Mouse (Mus musculus) myocyte (in vitro differentiated cells): ENCODE data around the gene 4933430I17Rik. TPM values are rescaled to one million over a fixed set of nuclear protein-coding genes. Genes with fewer than 3 reads are reported as not detected.
A peak's percentile ranks its signal among the peaks of the same experiment; 100 is the strongest.

Source experiments
- H3K27me3 ChIP-seq: one replicate; pipeline ENCODE4 v1.6.1; 2011; ENCODE audit not compliant: control insufficient read depth, insufficient read depth, insufficient read length
- H3K36me3 ChIP-seq: one replicate; pipeline ENCODE4 v1.6.1; 2011; ENCODE audit not compliant: control insufficient read depth, insufficient read depth
- H3K4me2 ChIP-seq: one replicate; pipeline ENCODE4 v1.6.1; 2011; ENCODE audit warnings: low read depth, control low read depth
- H3K4me3 ChIP-seq: one replicate; pipeline ENCODE4 v1.5.1; 2011; ENCODE audit warnings: mild to moderate bottlenecking, control low read depth, moderate library complexity
- H3K79me2 ChIP-seq: one replicate; pipeline ENCODE4 v1.6.1; 2011; ENCODE audit not compliant: control insufficient read depth, insufficient read depth
- H3ac ChIP-seq: one replicate; pipeline ENCODE4 v1.6.1; 2011; ENCODE audit not compliant: control insufficient read depth, insufficient read length
- CEBPB ChIP-seq: IDR thresholded peaks from 2 replicates; pipeline ENCODE4 v1.6.1; 2011; ENCODE audit warnings: mild to moderate bottlenecking, moderate library complexity; ENCODE audit not compliant: poor library complexity, insufficient read depth, severe bottlenecking
- E2F4 ChIP-seq: IDR thresholded peaks from one replicate; pipeline ENCODE4 v1.6.1; 2011; ENCODE audit warnings: mild to moderate bottlenecking, control low read depth, moderate library complexity; ENCODE audit not compliant: insufficient read depth
- MAX ChIP-seq: IDR thresholded peaks from one replicate; pipeline ENCODE4 v1.6.1; 2011; ENCODE audit warnings: low read depth, mild to moderate bottlenecking, control low read depth
- MYOD1 ChIP-seq, 3 experiments: IDR thresholded peaks; one replicate each; pipeline ENCODE4 v1.6.1; 2011; ENCODE audit warnings: control low read depth in 2 of 3, low read depth in 2 of 3, mild to moderate bottlenecking in 2 of 3, moderate library complexity in 1 of 3; ENCODE audit not compliant: insufficient read length in 2 of 3, control insufficient read depth in 1 of 3
- MYOG ChIP-seq, 3 experiments: IDR thresholded peaks; one replicate each; pipeline ENCODE4 v1.6.1; 2011; ENCODE audit warnings: control low read depth in 2 of 3, low read depth in 2 of 3, mild to moderate bottlenecking in 2 of 3; ENCODE audit not compliant: insufficient read length in 2 of 3, control insufficient read depth in 1 of 3, insufficient read depth in 1 of 3
- POLR2A ChIP-seq: IDR thresholded peaks from one replicate; pipeline ENCODE4 v1.6.1; 2011; ENCODE audit warnings: low read depth, mild to moderate bottlenecking, control low read depth, moderate library complexity; ENCODE audit not compliant: insufficient read length
- POLR2AphosphoS2 ChIP-seq: IDR thresholded peaks from one replicate; pipeline ENCODE4 v1.6.1; 2011; ENCODE audit warnings: low read depth, control low read depth; ENCODE audit not compliant: insufficient read length
- REST ChIP-seq: IDR thresholded peaks from one replicate; pipeline ENCODE4 v1.6.1; 2011; ENCODE audit warnings: mild to moderate bottlenecking, control low read depth, moderate library complexity; ENCODE audit not compliant: insufficient read depth, insufficient read length
- SRF ChIP-seq: IDR thresholded peaks from one replicate; pipeline ENCODE4 v1.6.1; 2011; ENCODE audit warnings: low read depth; ENCODE audit not compliant: control insufficient read depth, insufficient read length
- TCF12 ChIP-seq: IDR thresholded peaks from one replicate; pipeline ENCODE4 v1.6.1; 2011; ENCODE audit warnings: mild to moderate bottlenecking, control low read depth; ENCODE audit not compliant: poor library complexity, insufficient read depth, severe bottlenecking
- TCF3 ChIP-seq: IDR thresholded peaks from one replicate; pipeline ENCODE4 v1.6.1; 2011; ENCODE audit warnings: low read depth, control low read depth; ENCODE audit not compliant: insufficient read length
- USF1 ChIP-seq: IDR thresholded peaks from one replicate; pipeline ENCODE4 v1.6.1; 2011; ENCODE audit warnings: low read depth, mild to moderate bottlenecking, control low read depth, moderate library complexity
- polyA plus RNA-seq: library from polyadenylated mRNA; unstranded; fragments of >200 nt; fragmentation: generic; extraction: Trizol; gene quantifications from one replicate; pipeline ENCODE4 v1.2.1, GENCODE M21; 2012; ENCODE audit warnings: missing spikeins

The 4933430I17Rik gene
- polyA plus RNA-seq, 1 experiment = 0.08 TPM

GRCm38 (mm10) chr4:62502969-62503368 is 22.2 kb upstream of the 4933430I17Rik start:
- H3K36me3 ChIP-seq = peaks cover 6% of the 10 kb centered on the region
- no peak overlapping the region for H3ac ChIP-seq
- peak overlapping the region; percentile 43 for H3K4me3 ChIP-seq
- TF ChIP-seq REST = no peak
- H3K27me3 ChIP-seq = no peaks in the 10 kb centered on the region
- peak overlapping the region; percentile 74 for H3K4me2 ChIP-seq
- no peaks in the 10 kb centered on the region for H3K79me2 ChIP-seq

- no peaks in the 10 kb centered on the region for H3K79me2 ChIP-seq
- no peak for TF ChIP-seq CEBPB
- TF ChIP-seq MYOG (IDR thresholded peaks at IDR 0.05; ENCODE audit: control insufficient read depth in 1 of 3, insufficient read depth in 1 of 3, insufficient read length in 2 of 3, low read depth in 2 of 3) = no peak
- no peak for TF ChIP-seq POLR2AphosphoS2
- no peak for TF ChIP-seq TCF3
- TF ChIP-seq TCF12 = no peak
- no peak for TF ChIP-seq E2F4
- no peak for TF ChIP-seq USF1
- no peak for TF ChIP-seq SRF
- TF ChIP-seq MYOD1 (IDR thresholded peaks at IDR 0.05; ENCODE audit: control insufficient read depth in 1 of 3, insufficient read length in 2 of 3, low read depth in 2 of 3) = no peak
- no peak for TF ChIP-seq MAX
- TF ChIP-seq REST = no peak
- TF ChIP-seq POLR2A = no peak
- H3K36me3 ChIP-seq = peaks cover 11% of the 10 kb centered on the region
- no peaks in the 10 kb centered on the region for H3K27me3 ChIP-seq
- peak within 1 kb of the TSS; percentile 43 for H3K4me3 ChIP-seq
- peak within 1 kb of the TSS; percentile 74 for H3K4me2 ChIP-seq
- peak within 1 kb of the TSS; percentile 17 for H3ac ChIP-seq
Measured at GRCm38 (mm10) chr4:62503374-62503970, 21.7 kb upstream of the 4933430I17Rik start, which contains the start of gene Hdhd3. Gene Hdhd3, minus strand, starts transcription at chr4:62503467.

- peaks cover 27% of the 10 kb centered on the region for H3K36me3 ChIP-seq
- TF ChIP-seq MYOG (IDR thresholded peaks at IDR 0.05; ENCODE audit: control insufficient read depth in 1 of 3, insufficient read depth in 1 of 3, insufficient read length in 2 of 3, low read depth in 2 of 3) (no peak), POLR2A (no peak), TCF12 (no peak), MAX (no peak), USF1 (no peak), POLR2AphosphoS2 (no peak), E2F4 (no peak), CEBPB (no peak), REST (no peak), MYOD1 (IDR thresholded peaks at IDR 0.05; ENCODE audit: control insufficient read depth in 1 of 3, insufficient read length in 2 of 3, low read depth in 2 of 3) (no peak), TCF3 (no peak), SRF (no peak)
- no peaks in the 10 kb centered on the region for H3K79me2 ChIP-seq
- H3ac ChIP-seq = no peak overlapping the region
- no peak overlapping the region for H3K4me3 ChIP-seq
- no peak overlapping the region for H3K4me2 ChIP-seq
- H3K27me3 ChIP-seq = no peaks in the 10 kb centered on the region
Measured at GRCm38 (mm10) chr4:62505991-62506390, 19.2 kb upstream of the 4933430I17Rik start.

GRCm38 (mm10) chr4:62506798-62507197 is 18.4 kb upstream of the 4933430I17Rik start:
- Histone ChIP-seq H3K36me3 (peaks cover 35% of the 10 kb centered on the region), H3K27me3 (no peaks in the 10 kb centered on the region), H3K4me2 (no peak overlapping the region), H3ac (no peak overlapping the region), H3K4me3 (no peak overlapping the region), H3K79me2 (no peaks in the 10 kb centered on the region)
- TF ChIP-seq TCF3 = no peak

- Histone ChIP-seq H3K27me3 (no peaks in the 10 kb centered on the region), H3K79me2 (no peaks in the 10 kb centered on the region), H3K4me2 (no peak overlapping the region), H3K4me3 (no peak overlapping the region), H3K36me3 (peaks cover 48% of the 10 kb centered on the region), H3ac (no peak overlapping the region)
- TF ChIP-seq USF1 = no peak
- no peak for TF ChIP-seq TCF12
- no peak for TF ChIP-seq SRF
- no peak for TF ChIP-seq MYOG (IDR thresholded peaks at IDR 0.05; ENCODE audit: control insufficient read depth in 1 of 3, insufficient read depth in 1 of 3, insufficient read length in 2 of 3, low read depth in 2 of 3)
Measured at GRCm38 (mm10) chr4:62508839-62509238, 16.3 kb upstream of the 4933430I17Rik start.

GRCm38 (mm10) chr4:62509946-62510345 is 15.2 kb upstream of the 4933430I17Rik start:
- no peak for TF ChIP-seq TCF3
- Histone ChIP-seq H3K36me3 (peaks cover 49% of the 10 kb centered on the region), H3K4me3 (no peak overlapping the region), H3K27me3 (no peaks in the 10 kb centered on the region), H3K79me2 (no peaks in the 10 kb centered on the region), H3K4me2 (no peak overlapping the region), H3ac (no peak overlapping the region)
